Mouse (Mus musculus) intestine, embryonic 14.5 days (tissue): ENCODE data around the gene Lypla2. TPM values are rescaled to one million over a fixed set of nuclear protein-coding genes. Genes with fewer than 3 reads are reported as not detected.
A peak's percentile ranks its signal among the peaks of the same experiment; 100 is the strongest.
"Not testable (repeated sequence)": the region's sequence is repeated elsewhere in the genome, so short reads cannot be mapped to it uniquely, and the experiment has no call there.

Experiments used
- ATAC-seq: fragments of 200-750 bp; cut with Nextera tagmentation; replicated peaks from 2 replicates; pipeline ENCODE4 v1.8.0; 2017; ENCODE audit warnings: low read depth, moderate number of reproducible peaks, moderate TSS enrichment, moderate library complexity; ENCODE audit not compliant: low FRiP score, low TSS enrichment
- DNase-seq: peaks from one replicate; pipeline ENCODE4 v3.0.0-alpha.2; 2018; ENCODE audit warnings: low spot score
- H3K27ac ChIP-seq: fragments of 300-500 bp; sonication (generic); 2 replicates; pipeline ENCODE4 v1.5.1; 2014; ENCODE audit warnings: low read depth, mild to moderate bottlenecking, control low read depth
- H3K27me3 ChIP-seq: fragments of 300-500 bp; sonication (generic); replicated peaks from 2 replicates; pipeline ENCODE4 v1.6.1; 2014; ENCODE audit warnings: low read length, control low read depth; ENCODE audit not compliant: control insufficient read depth, insufficient read depth
- H3K36me3 ChIP-seq: fragments of 300-500 bp; sonication (generic); 2 replicates; pipeline ENCODE4 v1.6.1; 2014; ENCODE audit warnings: low read length, control low read depth; ENCODE audit not compliant: control insufficient read depth, insufficient read depth
- H3K4me1 ChIP-seq: fragments of 300-500 bp; sonication (generic); replicated peaks from 2 replicates; pipeline ENCODE4 v1.6.1; 2014; ENCODE audit warnings: low read length, control low read depth, mixed read lengths; ENCODE audit not compliant: control insufficient read depth, insufficient read depth
- H3K4me2 ChIP-seq: fragments of 300-500 bp; sonication (generic); 2 replicates; pipeline ENCODE4 v1.6.1; 2014; ENCODE audit warnings: low read length
- H3K4me3 ChIP-seq: fragments of 300-500 bp; sonication (generic); 2 replicates; pipeline ENCODE4 v1.5.1; 2014; ENCODE audit warnings: low read depth, low read length, control low read depth, mixed read lengths
- H3K9ac ChIP-seq: fragments of 300-500 bp; sonication (generic); 2 replicates; pipeline ENCODE4 v1.6.1; 2014; ENCODE audit warnings: mild to moderate bottlenecking, low read length
- H3K9me3 ChIP-seq: fragments of 300-500 bp; sonication (generic); 2 replicates; pipeline ENCODE4 v1.6.1; 2016; ENCODE audit warnings: low read length, control low read depth; ENCODE audit not compliant: control insufficient read depth
- WGBS: fragments of 180-500 bp; shearing (Covaris S2); extraction: QIAGEN DNeasy Blood & Tissue Kit; methylation state at CpG from one replicate; pipeline ENCODE4 v1.1.7; 2014; 5-methylcytosine and 5-hydroxymethylcytosine counted together
- polyA plus RNA-seq: library from polyadenylated mRNA; unstranded; fragments of >200 nt; fragmentation: Nextera tagmentation; extraction: Ambion mirVana; gene quantifications from 2 replicates; pipeline ENCODE4 v1.2.1, GENCODE M21; 2014

Gene Lypla2
- polyA plus RNA-seq, 1 experiment from 2014 or later, result 109 TPM

DNA sequence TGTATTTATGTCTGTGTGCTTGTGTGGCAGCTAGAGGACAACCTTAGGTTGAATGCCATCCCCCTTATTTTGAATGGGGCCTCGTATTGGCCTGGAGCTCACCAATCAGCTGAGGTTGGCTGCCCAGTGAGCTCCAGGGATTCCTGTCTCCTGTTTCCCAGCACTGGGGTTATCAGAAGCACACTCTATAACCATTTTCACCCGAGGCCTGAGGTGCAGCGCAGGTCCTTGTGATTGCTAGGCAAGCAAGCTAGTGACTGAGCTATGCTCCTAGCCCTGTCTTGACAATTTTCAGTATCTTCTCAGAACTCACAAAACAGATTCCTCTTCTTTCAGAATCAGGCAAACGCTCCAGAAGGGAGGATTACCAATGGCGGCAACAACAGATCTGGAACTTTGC is 12.1 kb upstream of the Lypla2 start:
- Histone ChIP-seq H3K4me2 (no peak overlapping the region), H3K9ac (no peak overlapping the region), H3K36me3 (peaks cover 30% of the 10 kb centered on the region), H3K4me3 (no peak overlapping the region), H3K27me3 (no peaks in the 10 kb centered on the region), H3K27ac (no peak overlapping the region), H3K9me3 (no peaks in the 10 kb centered on the region), H3K4me1 (peaks cover 11% of the 10 kb centered on the region)
- no peak for ATAC-seq
- 83% methylated on average over 5 of the region's 5 CpGs for WGBS
- DNase-seq, result no peak

DNA sequence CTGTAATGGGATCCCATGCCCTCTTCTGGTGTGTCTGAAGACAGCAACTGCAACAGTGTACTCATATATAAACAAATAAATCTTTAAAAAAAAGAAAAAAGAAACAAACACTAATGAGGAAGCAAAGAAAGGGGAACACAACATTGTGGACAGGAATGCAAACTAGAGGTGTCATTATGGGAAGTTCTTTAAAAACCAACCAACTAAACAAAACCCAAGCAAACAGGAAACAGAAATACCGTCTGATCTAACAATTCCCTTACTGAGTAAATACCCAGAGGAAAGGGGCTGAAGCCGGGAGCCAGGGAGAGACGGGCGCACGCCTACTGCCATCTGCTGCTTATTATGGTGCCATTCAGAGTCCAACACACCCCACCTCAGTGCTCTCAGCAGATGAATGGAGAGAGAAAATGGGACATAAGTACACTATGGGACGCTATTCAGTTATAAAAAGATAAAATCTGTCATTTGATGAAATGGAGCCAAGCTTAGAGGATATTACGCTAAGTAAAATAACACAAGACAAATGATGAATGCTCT is 9.2 kb upstream of the Lypla2 start:
- H3K4me2 ChIP-seq, result no peak overlapping the region
- no peaks in the 10 kb centered on the region for H3K27me3 ChIP-seq
- no peak overlapping the region for H3K27ac ChIP-seq
- H3K9me3 ChIP-seq, result no peaks in the 10 kb centered on the region
- no peak overlapping the region for H3K9ac ChIP-seq
- 80% methylated on average over 7 of the region's 7 CpGs for WGBS
- DNase-seq, result no peak
- no peak for ATAC-seq
- H3K36me3 ChIP-seq, result peaks cover 46% of the 10 kb centered on the region
- H3K4me1 ChIP-seq, result peaks cover 11% of the 10 kb centered on the region
- H3K4me3 ChIP-seq, result no peak overlapping the region

DNA sequence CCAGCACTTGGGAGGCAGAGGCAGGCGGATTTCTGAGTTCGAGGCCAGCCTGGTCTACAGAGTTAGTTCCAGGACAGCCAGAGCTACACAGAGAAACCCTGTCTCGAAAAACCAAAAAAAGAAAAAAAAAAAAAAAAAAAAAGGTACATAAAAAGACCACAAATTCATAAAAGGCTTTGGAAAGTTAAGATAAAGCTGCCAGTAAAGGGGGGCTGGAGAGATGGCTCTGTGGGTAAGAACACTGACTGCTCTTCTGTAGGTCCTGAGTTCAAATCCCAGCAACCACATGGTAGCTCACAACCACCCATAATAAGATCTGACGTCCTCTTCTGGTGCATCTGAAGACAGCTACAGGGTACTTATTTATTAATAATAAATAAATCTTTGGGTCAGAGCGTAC is 7.8 kb upstream of the Lypla2 start:
- H3K9ac ChIP-seq, H3K4me1 ChIP-seq, H3K27ac ChIP-seq, H3K9me3 ChIP-seq, H3K4me3 ChIP-seq, H3K4me2 ChIP-seq, DNase-seq, H3K27me3 ChIP-seq, ATAC-seq: not testable (repeated sequence)
- H3K36me3 ChIP-seq, result peaks cover 57% of the 10 kb centered on the region
- WGBS, result 92% methylated on average over 5 of the region's 5 CpGs

DNA sequence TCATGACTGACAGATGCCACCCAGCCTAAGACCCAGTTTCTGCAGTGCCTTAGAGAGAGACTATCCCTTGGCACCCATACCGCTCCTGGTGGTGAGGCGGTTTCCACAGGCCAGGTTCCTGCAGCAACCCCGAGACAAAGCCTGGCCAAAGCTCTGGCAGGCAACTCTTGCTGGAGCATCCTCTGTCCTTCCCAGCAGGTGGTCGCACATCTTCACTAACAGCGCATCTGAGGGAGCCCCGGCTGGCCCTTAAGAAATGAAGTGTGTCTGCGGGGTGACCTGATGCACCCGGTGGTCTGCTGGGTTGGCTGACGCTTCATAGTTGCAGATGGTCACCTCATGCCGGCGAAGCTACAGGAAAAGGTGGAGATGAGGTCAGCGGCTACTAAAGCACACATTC is 3.7 kb upstream of the Lypla2 start:
- H3K4me2 ChIP-seq, result no peak overlapping the region
- ATAC-seq, result no peak
- H3K27ac ChIP-seq, result no peak overlapping the region

DNA sequence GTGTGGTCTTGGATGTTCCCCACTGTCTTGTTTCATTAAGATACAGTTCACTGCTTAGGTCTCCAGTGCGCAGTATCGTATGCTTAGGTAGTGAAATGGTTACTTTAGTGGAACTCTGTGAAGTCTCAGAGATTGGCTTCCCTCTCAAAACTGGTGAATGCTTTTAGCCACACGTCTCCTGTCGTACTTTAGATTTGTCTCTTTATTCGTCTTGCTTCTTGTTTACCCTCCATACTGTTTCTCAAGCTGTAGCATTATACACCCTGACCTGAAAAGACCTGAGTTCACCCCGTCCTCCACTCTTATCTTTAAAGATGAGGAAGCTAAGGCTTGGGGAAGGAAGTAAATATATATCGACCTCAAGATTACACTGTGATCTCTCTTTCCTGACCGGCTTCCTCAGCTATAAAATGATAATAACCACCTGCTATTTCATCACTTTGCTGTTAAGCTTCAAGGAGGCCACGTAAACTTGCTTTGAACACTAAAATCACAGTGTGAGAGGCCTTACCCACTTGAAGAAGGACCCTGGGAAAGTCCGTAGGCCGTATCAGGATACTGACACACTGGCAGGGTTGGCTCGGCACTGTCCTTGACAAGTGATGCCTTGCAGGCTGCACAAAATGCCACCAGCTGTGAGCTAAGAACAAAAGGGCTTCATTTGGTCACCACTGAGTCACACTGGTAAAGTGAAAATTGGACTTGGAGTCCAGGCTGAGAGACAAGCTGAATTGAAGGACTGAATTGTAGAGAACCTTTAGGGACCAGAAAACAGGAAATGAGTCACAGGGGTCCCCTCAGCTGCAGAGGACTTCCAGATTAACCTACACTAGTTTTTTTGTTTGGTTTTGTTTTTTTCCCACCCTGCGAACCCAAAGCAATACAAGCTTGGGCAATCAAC is 735 bp upstream of the Lypla2 start:
- H3K9ac ChIP-seq, result no peak overlapping the region
- H3K27me3 ChIP-seq, result no peaks in the 10 kb centered on the region
- no peak for DNase-seq
- H3K9me3 ChIP-seq, result no peaks in the 10 kb centered on the region
- peak overlapping the region; percentile 99 for H3K4me3 ChIP-seq
- WGBS, result 65% methylated on average over 13 of the region's 13 CpGs
- 0 out of 2 replicates have a peak, but pooled peaks have one; percentile 16 for ATAC-seq
- peak overlapping the region; percentile 79 for H3K4me2 ChIP-seq
- H3K36me3 ChIP-seq, result peaks cover 52% of the 10 kb centered on the region
- no peak overlapping the region for H3K27ac ChIP-seq
- H3K4me1 ChIP-seq, result peaks cover 14% of the 10 kb centered on the region

More for the DNA sequence above, 3.7 kb upstream of the Lypla2 start:
- Histone ChIP-seq H3K4me3 (no peak overlapping the region), H3K27me3 (no peaks in the 10 kb centered on the region), H3K9ac (no peak overlapping the region), H3K36me3 (peaks cover 37% of the 10 kb centered on the region), H3K9me3 (no peaks in the 10 kb centered on the region), H3K4me1 (peaks cover 14% of the 10 kb centered on the region)
- no peak for DNase-seq
- 94% methylated on average over 12 of the region's 12 CpGs for WGBS

DNA sequence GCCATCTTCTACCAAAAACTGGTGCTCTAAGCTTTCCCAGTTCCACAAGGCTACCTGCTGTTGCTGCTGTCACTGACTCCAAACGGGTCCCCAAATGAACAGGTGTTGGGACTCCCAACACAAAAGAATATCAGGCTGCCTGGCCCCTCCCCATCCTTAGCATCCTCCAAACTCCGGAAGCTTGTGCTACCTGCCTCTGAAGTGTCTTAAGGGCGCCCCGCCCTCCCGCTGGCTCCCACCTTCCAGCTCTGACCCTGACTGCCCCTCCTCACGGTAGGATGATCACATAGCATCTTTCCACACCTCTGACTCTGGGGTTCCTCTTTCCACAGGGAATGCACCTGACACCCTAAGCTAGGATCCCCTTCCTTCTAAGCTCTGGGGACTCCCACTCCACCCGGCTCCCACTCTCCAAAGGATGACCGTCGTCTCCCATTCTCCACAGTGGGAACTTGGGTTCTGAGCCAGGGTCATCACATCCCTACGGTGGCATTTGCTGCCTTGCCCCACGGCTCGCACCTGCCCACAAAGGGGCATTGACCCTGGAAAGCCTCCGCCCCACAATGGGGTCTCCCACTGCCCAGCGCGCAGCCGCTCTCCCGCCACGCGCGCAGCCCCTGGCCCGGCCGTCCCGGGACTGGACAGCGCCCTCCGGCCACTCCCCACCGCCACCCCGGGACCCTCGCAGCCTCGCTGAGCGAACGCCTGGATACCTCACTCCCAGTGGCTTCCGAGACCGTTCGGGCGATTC is 446 bp downstream of the Lypla2 start:
- Histone ChIP-seq H3K9ac (peak overlapping the region; percentile 85), H3K9me3 (no peaks in the 10 kb centered on the region), H3K27me3 (no peaks in the 10 kb centered on the region), H3K4me2 (peak overlapping the region; percentile 79), H3K4me3 (peak overlapping the region; percentile 99), H3K27ac (peak overlapping the region; percentile 33; the same call in 1 of the 2 replicates), H3K36me3 (peaks cover 59% of the 10 kb centered on the region), H3K4me1 (peaks cover 14% of the 10 kb centered on the region)
- ATAC-seq (peak; percentile 37), DNase-seq (peak; percentile 69)
- WGBS, result under 1% methylated on average over 35 of the region's 35 CpGs

DNA sequence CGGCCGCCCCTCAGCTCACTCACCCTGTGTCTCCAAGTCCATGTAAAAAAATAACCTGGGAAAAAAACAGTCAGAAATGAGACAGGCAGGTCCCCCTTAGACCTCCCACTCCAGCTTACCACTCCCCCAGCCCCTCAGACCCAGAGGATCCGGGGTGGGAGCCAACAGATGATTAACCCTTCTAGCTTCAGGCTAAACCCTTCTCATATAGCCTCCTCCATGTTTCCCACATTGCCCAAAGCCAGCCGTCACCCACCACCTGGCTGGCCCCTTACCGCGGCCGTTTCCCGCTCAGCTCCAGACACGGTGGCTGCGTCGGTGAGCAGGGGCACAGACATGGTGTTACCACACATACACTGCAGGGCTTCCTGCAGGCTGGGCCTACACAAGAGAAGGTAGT is 1.8 kb downstream of the Lypla2 start:
- H3K27ac ChIP-seq, result no peak overlapping the region
- WGBS, result 90% methylated on average over 11 of the region's 11 CpGs
- H3K36me3 ChIP-seq, result peaks cover 57% of the 10 kb centered on the region
- no peaks in the 10 kb centered on the region for H3K27me3 ChIP-seq
- H3K9ac ChIP-seq, result no peak overlapping the region
- DNase-seq (no peak), ATAC-seq (no peak)
- no peak overlapping the region for H3K4me3 ChIP-seq
- H3K9me3 ChIP-seq, result no peaks in the 10 kb centered on the region
- peaks cover 14% of the 10 kb centered on the region for H3K4me1 ChIP-seq
- no peak overlapping the region for H3K4me2 ChIP-seq

DNA sequence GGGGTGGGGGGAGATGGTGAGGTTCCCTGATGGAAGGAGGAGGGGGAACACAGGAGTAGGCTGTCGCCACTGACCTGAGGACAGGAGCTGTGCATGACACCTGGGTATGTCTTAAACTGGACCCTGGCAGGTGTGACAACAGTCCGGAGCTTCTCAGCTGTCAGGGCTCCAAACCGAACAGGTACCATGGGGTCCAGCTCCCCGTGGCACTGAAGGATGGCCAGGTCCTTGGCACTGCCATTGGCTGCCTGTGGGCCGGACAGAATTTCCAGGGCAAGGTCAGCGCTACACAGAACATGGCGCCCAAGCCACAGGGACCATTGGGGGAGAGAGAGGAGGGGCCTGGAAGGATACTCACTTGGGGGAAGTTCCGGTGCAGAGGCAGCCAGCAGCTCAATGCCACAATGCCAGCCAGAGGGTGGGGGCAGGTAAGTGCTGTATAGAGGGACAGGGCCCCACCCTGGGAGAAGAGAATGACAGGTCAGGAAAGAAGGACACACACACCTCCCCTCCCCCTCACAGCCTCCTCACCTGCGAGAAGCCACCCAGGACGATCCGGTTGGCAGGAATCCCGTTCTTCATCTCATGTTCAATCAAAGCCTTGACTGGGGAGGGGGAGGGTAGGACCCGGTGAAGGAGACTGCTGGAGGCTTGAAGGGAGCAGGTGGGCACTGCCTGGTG is 3.2 kb downstream of the Lypla2 start:
- peaks cover 46% of the 10 kb centered on the region for H3K36me3 ChIP-seq
- no peaks in the 10 kb centered on the region for H3K27me3 ChIP-seq
- WGBS, result 87% methylated on average over 13 of the region's 13 CpGs

More for the DNA sequence above, 3.2 kb downstream of the Lypla2 start:
- no peak overlapping the region for H3K9ac ChIP-seq
- peaks cover 20% of the 10 kb centered on the region for H3K4me1 ChIP-seq
- H3K4me3 ChIP-seq, result no peak overlapping the region
- H3K27ac ChIP-seq, result no peak overlapping the region
- H3K9me3 ChIP-seq, result no peaks in the 10 kb centered on the region
- no peak overlapping the region for H3K4me2 ChIP-seq
- ATAC-seq (no peak), DNase-seq (no peak)
